Mouse (Mus musculus) forebrain, embryonic 11.5 days (tissue): ENCODE results near the gene Alg14. TPM values are rescaled to one million over a fixed set of nuclear protein-coding genes. Genes with fewer than 3 reads are reported as not detected.

Experiments
- ATAC-seq: fragments of 200-750 bp; cut with Nextera tagmentation; replicated peaks from 2 replicates; pipeline ENCODE4 v1.8.0; 2017; ENCODE audit warnings: moderate TSS enrichment; ENCODE audit not compliant: low FRiP score
- DNase-seq: peaks from one replicate; pipeline ENCODE4 v3.0.0-alpha.2; 2017; ENCODE audit warnings: low spot score
- H3K27ac ChIP-seq: fragments of 300-500 bp; sonication (generic); 2 replicates; pipeline ENCODE4 v1.5.1; 2014; ENCODE audit warnings: low read depth, low read length
- H3K27me3 ChIP-seq: fragments of 300-500 bp; sonication (generic); 2 replicates; pipeline ENCODE4 v1.6.1; 2014; ENCODE audit warnings: mild to moderate bottlenecking, low read length, mixed read lengths; ENCODE audit not compliant: control insufficient read depth, insufficient read depth
- H3K36me3 ChIP-seq: fragments of 300-500 bp; sonication (generic); 2 replicates; pipeline ENCODE4 v1.6.1; 2014; ENCODE audit warnings: mild to moderate bottlenecking, low read length, moderate library complexity, mixed read lengths; ENCODE audit not compliant: control insufficient read depth, insufficient read depth
- H3K4me1 ChIP-seq: fragments of 300-500 bp; sonication (generic); replicated peaks from 2 replicates; pipeline ENCODE4 v1.6.1; 2014; ENCODE audit warnings: low read length, mixed read lengths; ENCODE audit not compliant: control insufficient read depth, insufficient read depth
- H3K4me2 ChIP-seq: fragments of 300-500 bp; sonication (generic); 2 replicates; pipeline ENCODE4 v1.6.1; 2014; ENCODE audit warnings: low read depth, mild to moderate bottlenecking, low read length, moderate library complexity, mixed read lengths; ENCODE audit not compliant: severe bottlenecking
- H3K4me3 ChIP-seq: fragments of 300-500 bp; sonication (generic); 2 replicates; pipeline ENCODE4 v1.5.1; 2014; ENCODE audit warnings: low read depth, low read length
- H3K9ac ChIP-seq: fragments of 300-500 bp; sonication (generic); 2 replicates; pipeline ENCODE4 v1.6.1; 2014; ENCODE audit warnings: low read length
- H3K9me3 ChIP-seq: fragments of 300-500 bp; sonication (generic); 2 replicates; pipeline ENCODE4 v1.6.1; 2016; ENCODE audit warnings: low read length, mixed read lengths; ENCODE audit not compliant: control insufficient read depth
- WGBS: fragments of 180-500 bp; shearing (Covaris S2); extraction: QIAGEN DNeasy Blood & Tissue Kit; methylation state at CpG from one replicate; pipeline ENCODE4 v1.1.7; 2014; 5-methylcytosine and 5-hydroxymethylcytosine counted together
- polyA plus RNA-seq: library from polyadenylated mRNA; unstranded; fragments of >200 nt; fragmentation: Nextera tagmentation; extraction: Ambion mirVana; gene quantifications from 2 replicates; pipeline ENCODE4 v1.2.1, GENCODE M21; 2014

Alg14 gene
- polyA plus RNA-seq, 1 experiment from 2014 or later = 28.9 TPM

GRCm38 (mm10) chr3:121312426-121312825, 20.9 kb downstream of the Alg14 start:
- DNase-seq = no peak
- no peak for ATAC-seq
- Histone ChIP-seq H3K27me3 (no peaks in the 10 kb centered on the region), H3K27ac (no peak overlapping the region), H3K4me3 (no peak overlapping the region), H3K36me3 (no peaks in the 10 kb centered on the region), H3K9me3 (no peaks in the 10 kb centered on the region), H3K4me2 (no peak overlapping the region), H3K9ac (no peak overlapping the region), H3K4me1 (no peaks in the 10 kb centered on the region)
- WGBS = 88% methylated on average over 6 of the region's 6 CpGs

GRCm38 (mm10) chr3:121312979-121313378, 21.4 kb downstream of the Alg14 start:
- no peaks in the 10 kb centered on the region for H3K36me3 ChIP-seq
- no peaks in the 10 kb centered on the region for H3K9me3 ChIP-seq
- H3K27ac ChIP-seq = no peak overlapping the region
- no peak overlapping the region for H3K9ac ChIP-seq
- H3K4me1 ChIP-seq = no peaks in the 10 kb centered on the region
- 77% methylated on average over 9 of the region's 9 CpGs for WGBS
- no peak overlapping the region for H3K4me2 ChIP-seq
- H3K4me3 ChIP-seq = no peak overlapping the region
- H3K27me3 ChIP-seq = no peaks in the 10 kb centered on the region
- no peak for DNase-seq
- ATAC-seq = no peak

- no peaks in the 10 kb centered on the region for H3K36me3 ChIP-seq
- H3K27me3 ChIP-seq = no peaks in the 10 kb centered on the region
- DNase-seq = no peak
- 89% methylated on average over 6 of the region's 6 CpGs for WGBS
- no peak overlapping the region for H3K27ac ChIP-seq
- no peak overlapping the region for H3K4me3 ChIP-seq
- H3K9ac ChIP-seq = no peak overlapping the region
- no peak overlapping the region for H3K4me2 ChIP-seq
- no peak for ATAC-seq
- H3K4me1 ChIP-seq = no peaks in the 10 kb centered on the region
- H3K9me3 ChIP-seq = no peaks in the 10 kb centered on the region
These were observed 22.6 kb downstream of the Alg14 start for GRCm38 (mm10) chr3:121314149-121314548.

- no peak overlapping the region for H3K9ac ChIP-seq
- no peaks in the 10 kb centered on the region for H3K4me1 ChIP-seq
- H3K27me3 ChIP-seq = no peaks in the 10 kb centered on the region
- H3K36me3 ChIP-seq = no peaks in the 10 kb centered on the region
- H3K4me3 ChIP-seq = no peak overlapping the region
- ATAC-seq = no peak
- WGBS = 96% methylated on average over 7 of the region's 7 CpGs
- no peaks in the 10 kb centered on the region for H3K9me3 ChIP-seq
- H3K27ac ChIP-seq = no peak overlapping the region
- no peak for DNase-seq
- H3K4me2 ChIP-seq = no peak overlapping the region
These were observed 23.9 kb downstream of the Alg14 start for GRCm38 (mm10) chr3:121315498-121315897.

- Histone ChIP-seq H3K36me3 (no peaks in the 10 kb centered on the region), H3K27me3 (no peaks in the 10 kb centered on the region), H3K9me3 (no peaks in the 10 kb centered on the region), H3K27ac (no peak overlapping the region), H3K4me2 (no peak overlapping the region), H3K4me3 (no peak overlapping the region), H3K4me1 (no peaks in the 10 kb centered on the region), H3K9ac (no peak overlapping the region)
- no peak for ATAC-seq
- no peak for DNase-seq
- WGBS = 94% methylated on average over 6 of the region's 6 CpGs
These were observed 28.3 kb downstream of the Alg14 start for GRCm38 (mm10) chr3:121319906-121320305.

- no peaks in the 10 kb centered on the region for H3K27me3 ChIP-seq
- ATAC-seq = no peak
These were observed 29.3 kb downstream of the Alg14 start for GRCm38 (mm10) chr3:121320896-121321295.

GRCm38 (mm10) chr3:121323371-121323770, 31.8 kb downstream of the Alg14 start:
- Histone ChIP-seq H3K36me3 (no peaks in the 10 kb centered on the region), H3K9me3 (no peaks in the 10 kb centered on the region), H3K27me3 (no peaks in the 10 kb centered on the region), H3K4me2 (no peak overlapping the region), H3K4me3 (no peak overlapping the region), H3K9ac (no peak overlapping the region), H3K27ac (no peak overlapping the region), H3K4me1 (no peaks in the 10 kb centered on the region)
- WGBS = 94% methylated on average over 15 of the region's 15 CpGs
- ATAC-seq (no peak), DNase-seq (no peak)

More at GRCm38 (mm10) chr3:121320896-121321295, 29.3 kb downstream of the Alg14 start:
- no peaks in the 10 kb centered on the region for H3K36me3 ChIP-seq
- no peaks in the 10 kb centered on the region for H3K9me3 ChIP-seq
- WGBS = 63% methylated on average over 1 of the region's 1 CpGs
- H3K4me2 ChIP-seq = no peak overlapping the region
- DNase-seq = no peak
- no peak overlapping the region for H3K4me3 ChIP-seq
- no peak overlapping the region for H3K27ac ChIP-seq
- no peaks in the 10 kb centered on the region for H3K4me1 ChIP-seq
- H3K9ac ChIP-seq = no peak overlapping the region

- DNase-seq (no peak), ATAC-seq (no peak)
- Histone ChIP-seq H3K4me3 (no peak overlapping the region), H3K36me3 (no peaks in the 10 kb centered on the region), H3K9ac (no peak overlapping the region), H3K27ac (no peak overlapping the region), H3K4me2 (no peak overlapping the region), H3K27me3 (no peaks in the 10 kb centered on the region), H3K4me1 (no peaks in the 10 kb centered on the region), H3K9me3 (no peaks in the 10 kb centered on the region)
- 92% methylated on average over 5 of the region's 5 CpGs for WGBS
These were observed 35.8 kb downstream of the Alg14 start for GRCm38 (mm10) chr3:121327406-121327805.

- Histone ChIP-seq H3K4me1 (no peaks in the 10 kb centered on the region), H3K36me3 (no peaks in the 10 kb centered on the region), H3K27ac (no peak overlapping the region), H3K27me3 (no peaks in the 10 kb centered on the region), H3K4me3 (no peak overlapping the region), H3K4me2 (no peak overlapping the region), H3K9ac (no peak overlapping the region), H3K9me3 (no peaks in the 10 kb centered on the region)
- DNase-seq (no peak), ATAC-seq (no peak)
- WGBS = 82% methylated on average over 10 of the region's 10 CpGs
These were observed 38.1 kb downstream of the Alg14 start for GRCm38 (mm10) chr3:121329647-121330046.
